Mouse (Mus musculus) liver, postnatal 0 days (tissue): ENCODE measurements around the gene Col4a3.

Experiments
- CTCF ChIP-seq: sonication (generic); IDR thresholded peaks from 2 replicates; pipeline ENCODE4 v1.5.1; 2016; ENCODE audit warnings: antibody characterized with exemption, low read depth
- EP300 ChIP-seq: IDR thresholded peaks from 2 replicates; pipeline ENCODE4 v1.6.1; 2016; ENCODE audit warnings: antibody characterized with exemption, low read depth, mild to moderate bottlenecking

- TF ChIP-seq CTCF (no peak), EP300 (no peak)
Observed at GRCm38 (mm10) chr1:82608646-82609262, 22.0 kb downstream of the Col4a3 start.
